7 mouse cellular contexts compared by ENCODE assay signal in genomic region chr12:17808542-17808941, GRCm38 (mm10).
DNase-seq lines count a peak whose midpoint lies in the region; ATAC-seq lines count a peak whose summit lies in the region.

No protein-coding gene starts in this region.

- peak; percentile 51; the same call in 1 of the 2 replicates for ATAC-seq in megakaryocyte, adult 5-6 weeks (ENCODE audit: poor library complexity, severe bottlenecking)

- peak; percentile 68 for DNase-seq in CD4-positive helper T cell, adult 2 months (ENCODE audit: low read depth, low spot score)
- DNase-seq in MEL-GATA-1-ER (ENCODE audit: extremely low read depth, low read depth), result peak; percentile 33
- DNase-seq in cerebellum, adult 9-10 months, result peak; percentile 87
- peak; percentile 61 for DNase-seq in gastrocnemius, postnatal 10 days
- peak; percentile 87 for DNase-seq in layer of hippocampus, adult 9-10 months (ENCODE audit: low spot score)
- DNase-seq in right cerebral cortex, postnatal 4 days, result peak; percentile 75

Comparison
In these comparisons a context has a peak if more than half of its experiments do, and no peak if none do; other contexts are left out.
1. Peak in every context shown above with its lines: DNase-seq and ATAC-seq.
2. DNase-seq: peak in every context shown above with its lines; median percentile 87 in cerebellum, adult 9-10 months; 87 in layer of hippocampus, adult 9-10 months; 75 in right cerebral cortex, postnatal 4 days; 68 in CD4-positive helper T cell, adult 2 months; 61 in gastrocnemius, postnatal 10 days; 33 in MEL-GATA-1-ER.